Mouse (Mus musculus): Measurements from ENCODE around the gene Mrpl4. TPM values are rescaled to one million over a fixed set of nuclear protein-coding genes. Genes with fewer than 3 reads are reported as not detected.
A peak's percentile ranks its signal among the peaks of the same experiment; 100 is the strongest.

The Mrpl4 gene
- polyA plus RNA-seq, 1 experiment: 108 TPM

GRCm38 (mm10) chr9:21015571-21016130, 13.1 kb downstream of the Mrpl4 start, which contains the start of gene Icam1:
TSS of gene Icam1 (plus strand) at chr9:21015985.
- Histone ChIP-seq H3K4me3 (ENCODE audit: insufficient read depth, low read length) (peak within 1 kb of the TSS; percentile 16), H3K27ac (ENCODE audit: insufficient read depth, low read length) (no peak within 1 kb of the TSS), H3K4me1 (ENCODE audit: control insufficient read depth, insufficient read depth, low read length) (no peaks in the 10 kb centered on the region)
- TF ChIP-seq CTCF (IDR thresholded peaks at IDR 0.05; ENCODE audit: extremely low read depth, insufficient read depth, low read length) (no peak), POLR2A (IDR thresholded peaks at IDR 0.05; ENCODE audit: extremely low read depth, insufficient read depth, low read length) (0 out of 2 replicates have a peak, but pooled peaks have one; percentile 31)

- TF ChIP-seq POLR2A (IDR thresholded peaks at IDR 0.05; ENCODE audit: extremely low read depth, insufficient read depth, low read length): no peak
- no peak for TF ChIP-seq CTCF (IDR thresholded peaks at IDR 0.05; ENCODE audit: extremely low read depth, insufficient read depth, low read length)
- Histone ChIP-seq H3K27ac (ENCODE audit: insufficient read depth, low read length) (no peak overlapping the region), H3K4me3 (ENCODE audit: insufficient read depth, low read length) (peak overlapping the region; percentile 16), H3K4me1 (ENCODE audit: control insufficient read depth, insufficient read depth, low read length) (no peaks in the 10 kb centered on the region)
These were observed 14.0 kb downstream of the Mrpl4 start for GRCm38 (mm10) chr9:21016331-21017176.

- no peaks in the 10 kb centered on the region for H3K4me1 ChIP-seq (ENCODE audit: control insufficient read depth, insufficient read depth, low read length)
- H3K27ac ChIP-seq (ENCODE audit: insufficient read depth, low read length): no peak overlapping the region
- H3K4me3 ChIP-seq (ENCODE audit: insufficient read depth, low read length): no peak overlapping the region
- TF ChIP-seq CTCF (IDR thresholded peaks at IDR 0.05; ENCODE audit: extremely low read depth, insufficient read depth, low read length) (no peak), POLR2A (IDR thresholded peaks at IDR 0.05; ENCODE audit: extremely low read depth, insufficient read depth, low read length) (no peak)
These were observed 14.6 kb downstream of the Mrpl4 start for GRCm38 (mm10) chr9:21017177-21017575.

- Histone ChIP-seq H3K27ac (ENCODE audit: insufficient read depth, low read length) (no peak overlapping the region), H3K4me3 (ENCODE audit: insufficient read depth, low read length) (no peak overlapping the region), H3K4me1 (ENCODE audit: control insufficient read depth, insufficient read depth, low read length) (no peaks in the 10 kb centered on the region)
- no peak for TF ChIP-seq CTCF (IDR thresholded peaks at IDR 0.05; ENCODE audit: extremely low read depth, insufficient read depth, low read length)
- TF ChIP-seq POLR2A (IDR thresholded peaks at IDR 0.05; ENCODE audit: extremely low read depth, insufficient read depth, low read length): no peak
These were observed 16.1 kb downstream of the Mrpl4 start for GRCm38 (mm10) chr9:21018600-21018999.

- Histone ChIP-seq H3K4me1 (ENCODE audit: control insufficient read depth, insufficient read depth, low read length) (no peaks in the 10 kb centered on the region), H3K27ac (ENCODE audit: insufficient read depth, low read length) (no peak overlapping the region), H3K4me3 (ENCODE audit: insufficient read depth, low read length) (no peak overlapping the region)
- no peak for TF ChIP-seq CTCF (IDR thresholded peaks at IDR 0.05; ENCODE audit: extremely low read depth, insufficient read depth, low read length)
- TF ChIP-seq POLR2A (IDR thresholded peaks at IDR 0.05; ENCODE audit: extremely low read depth, insufficient read depth, low read length): no peak
These were observed 18.8 kb downstream of the Mrpl4 start for GRCm38 (mm10) chr9:21021363-21021762.

- Histone ChIP-seq H3K4me1 (ENCODE audit: control insufficient read depth, insufficient read depth, low read length) (no peaks in the 10 kb centered on the region), H3K4me3 (ENCODE audit: insufficient read depth, low read length) (no peak overlapping the region), H3K27ac (ENCODE audit: insufficient read depth, low read length) (no peak overlapping the region)
- TF ChIP-seq CTCF (IDR thresholded peaks at IDR 0.05; ENCODE audit: extremely low read depth, insufficient read depth, low read length) (no peak), POLR2A (IDR thresholded peaks at IDR 0.05; ENCODE audit: extremely low read depth, insufficient read depth, low read length) (no peak)
These were observed 19.8 kb downstream of the Mrpl4 start for GRCm38 (mm10) chr9:21022288-21022687.

- TF ChIP-seq POLR2A (IDR thresholded peaks at IDR 0.05; ENCODE audit: extremely low read depth, insufficient read depth, low read length) (no peak), CTCF (IDR thresholded peaks at IDR 0.05; ENCODE audit: extremely low read depth, insufficient read depth, low read length) (no peak)
- no peak overlapping the region for H3K27ac ChIP-seq (ENCODE audit: insufficient read depth, low read length)
- no peak overlapping the region for H3K4me3 ChIP-seq (ENCODE audit: insufficient read depth, low read length)
- no peaks in the 10 kb centered on the region for H3K4me1 ChIP-seq (ENCODE audit: control insufficient read depth, insufficient read depth, low read length)
These were observed 20.2 kb downstream of the Mrpl4 start for GRCm38 (mm10) chr9:21022726-21023125.

GRCm38 (mm10) chr9:21025258-21025810, 22.8 kb downstream of the Mrpl4 start:
- Histone ChIP-seq H3K4me1 (ENCODE audit: control insufficient read depth, insufficient read depth, low read length) (no peaks in the 10 kb centered on the region), H3K27ac (ENCODE audit: insufficient read depth, low read length) (no peak overlapping the region), H3K4me3 (ENCODE audit: insufficient read depth, low read length) (no peak overlapping the region)
- TF ChIP-seq POLR2A (IDR thresholded peaks at IDR 0.05; ENCODE audit: extremely low read depth, insufficient read depth, low read length): no peak
- TF ChIP-seq CTCF (IDR thresholded peaks at IDR 0.05; ENCODE audit: extremely low read depth, insufficient read depth, low read length): no peak

GRCm38 (mm10) chr9:21026849-21027248, 24.3 kb downstream of the Mrpl4 start:
- no peak for TF ChIP-seq POLR2A (IDR thresholded peaks at IDR 0.05; ENCODE audit: extremely low read depth, insufficient read depth, low read length)
- TF ChIP-seq CTCF (IDR thresholded peaks at IDR 0.05; ENCODE audit: extremely low read depth, insufficient read depth, low read length): no peak
- Histone ChIP-seq H3K27ac (ENCODE audit: insufficient read depth, low read length) (no peak overlapping the region), H3K4me1 (ENCODE audit: control insufficient read depth, insufficient read depth, low read length) (peaks cover 1% of the 10 kb centered on the region; the same call in 1 of the 2 replicates), H3K4me3 (ENCODE audit: insufficient read depth, low read length) (no peak overlapping the region)

Data from cortical plate, adult 2 months (tissue).